Mouse (Mus musculus): ENCODE measurements at regions not wholly inside any gene's neighbourhood (a gene's known extent, or its start where the extent isn't known, plus 50 kb on each side); places are given as distances from the start of the nearest gene placed in this dataset.

GRCm38 (mm10) chr4:80764024-80764423 is 69.9 kb upstream of the Tyrp1 start:
- no peak for TF ChIP-seq EP300 (IDR thresholded peaks at IDR 0.05; ENCODE audit: low read depth)
- TF ChIP-seq CTCF (IDR thresholded peaks at IDR 0.05; ENCODE audit: low read depth), result no peak
